Mouse (Mus musculus): ENCODE results near the gene Mrpl9.

Mrpl9 gene

GRCm38 (mm10) chr3:94468931-94469330 lies 25.8 kb downstream of the Mrpl9 start:
- no peak for DNase-seq

- no peak for DNase-seq
Measured at GRCm38 (mm10) chr3:94472447-94473114, 29.5 kb downstream of the Mrpl9 start.

GRCm38 (mm10) chr3:94473115-94473505 lies 30.0 kb downstream of the Mrpl9 start:
- no peak for DNase-seq

- no peak for DNase-seq
Measured at GRCm38 (mm10) chr3:94473567-94474232, 30.6 kb downstream of the Mrpl9 start.

- DNase-seq = no peak
Measured at GRCm38 (mm10) chr3:94476301-94477035, 33.4 kb downstream of the Mrpl9 start.

- DNase-seq = no peak
Measured at GRCm38 (mm10) chr3:94477444-94477843, 34.3 kb downstream of the Mrpl9 start.

GRCm38 (mm10) chr3:94477981-94478422 lies 34.9 kb downstream of the Mrpl9 start, which contains the start of gene Celf3:
Gene Celf3 (plus strand): TSS chr3:94478295.
- DNase-seq = peak; percentile 70

- no peak for DNase-seq
Measured at GRCm38 (mm10) chr3:94478591-94479169, 35.6 kb downstream of the Mrpl9 start.

GRCm38 (mm10) chr3:94479564-94479963 lies 36.4 kb downstream of the Mrpl9 start:
- no peak for DNase-seq

GRCm38 (mm10) chr3:94480291-94480884 lies 37.3 kb downstream of the Mrpl9 start, which contains the start of gene Riiad1:
Gene Riiad1 (minus strand): TSS chr3:94480341.
- no peak for DNase-seq

GRCm38 (mm10) chr3:94481429-94481828 lies 38.3 kb downstream of the Mrpl9 start:
- DNase-seq = no peak

- DNase-seq = no peak
Measured at GRCm38 (mm10) chr3:94482764-94483385, 39.8 kb downstream of the Mrpl9 start.

- peak; percentile 64 for DNase-seq
Measured at GRCm38 (mm10) chr3:94483790-94484439, 40.8 kb downstream of the Mrpl9 start.

GRCm38 (mm10) chr3:94485922-94486321 lies 42.8 kb downstream of the Mrpl9 start:
- DNase-seq = no peak

- DNase-seq = no peak
Measured at GRCm38 (mm10) chr3:94487581-94487980, 44.5 kb downstream of the Mrpl9 start.

- DNase-seq = no peak
Measured at GRCm38 (mm10) chr3:94497162-94497561, 54.0 kb downstream of the Mrpl9 start.
